Mouse (Mus musculus): ENCODE measurements at regions not wholly inside any gene's neighbourhood (a gene's known extent, or its start where the extent isn't known, plus 50 kb on each side); places are given as distances from the start of the nearest gene placed in this dataset.

GRCm38 (mm10) chr6:99978164-99978746, 252.1 kb upstream of the Prok2 start:
- no peak for DNase-seq

GRCm38 (mm10) chr6:99976144-99976543, 250.0 kb upstream of the Prok2 start:
- no peak for DNase-seq

- no peak for DNase-seq
These were observed 249.3 kb upstream of the Prok2 start for GRCm38 (mm10) chr6:99975486-99975885.

- peak; percentile 57 to 59 for DNase-seq
These were observed 248.3 kb upstream of the Prok2 start for GRCm38 (mm10) chr6:99974464-99974863.

- no peak for DNase-seq
These were observed 245.2 kb upstream of the Prok2 start for GRCm38 (mm10) chr6:99971376-99971775.

GRCm38 (mm10) chr6:99968889-99969288, 242.7 kb upstream of the Prok2 start:
- no peak for DNase-seq

- no peak for DNase-seq
These were observed 241.3 kb upstream of the Prok2 start for GRCm38 (mm10) chr6:99967465-99967864.

- DNase-seq: no peak
These were observed 238.3 kb upstream of the Prok2 start for GRCm38 (mm10) chr6:99964540-99964939.

- no peak for DNase-seq
These were observed 237.8 kb upstream of the Prok2 start for GRCm38 (mm10) chr6:99964007-99964406.

GRCm38 (mm10) chr6:99959371-99959770, 233.2 kb upstream of the Prok2 start:
- no peak for DNase-seq

GRCm38 (mm10) chr6:99954832-99955830, 228.9 kb upstream of the Prok2 start:
- DNase-seq: peak; percentile 37 to 47

GRCm38 (mm10) chr6:99953980-99954776, 228.0 kb upstream of the Prok2 start:
- no peak for DNase-seq

- DNase-seq: no peak
These were observed 224.6 kb upstream of the Prok2 start for GRCm38 (mm10) chr6:99950811-99951210.

- DNase-seq: no peak
These were observed 220.7 kb upstream of the Prok2 start for GRCm38 (mm10) chr6:99946917-99947316.

- no peak for DNase-seq
These were observed 220.3 kb upstream of the Prok2 start for GRCm38 (mm10) chr6:99946481-99946880.

GRCm38 (mm10) chr6:99945691-99946090, 219.5 kb upstream of the Prok2 start:
- no peak for DNase-seq

- DNase-seq: no peak
These were observed 216.8 kb upstream of the Prok2 start for GRCm38 (mm10) chr6:99942958-99943357.

- no peak for DNase-seq
These were observed 213.9 kb upstream of the Prok2 start for GRCm38 (mm10) chr6:99940118-99940517.

GRCm38 (mm10) chr6:99939382-99939781, 213.2 kb upstream of the Prok2 start:
- DNase-seq: no peak

- DNase-seq: no peak
These were observed 212.8 kb upstream of the Prok2 start for GRCm38 (mm10) chr6:99938949-99939348.

GRCm38 (mm10) chr6:99936716-99937115, 210.5 kb upstream of the Prok2 start:
- peak; percentile 17 to 51 for DNase-seq

GRCm38 (mm10) chr6:99935373-99935772, 209.2 kb upstream of the Prok2 start:
- no peak for DNase-seq

- DNase-seq: peak; percentile 51 to 64
These were observed 208.2 kb upstream of the Prok2 start for GRCm38 (mm10) chr6:99934394-99934793.
